Mouse (Mus musculus): Measurements from ENCODE around the gene Bmi1.

- TF ChIP-seq CTCF (conservative IDR thresholded peaks at IDR 0.05; ENCODE audit: low read length) (no peak), POU5F1 (IDR thresholded peaks at IDR 0.05; ENCODE audit: borderline replicate concordance, low read length) (no peak)
Measured at GRCm38 (mm10) chr2:18693491-18693870, 16.7 kb downstream of the Bmi1 start.

Data from E14TG2a.4 (cell line).